Mouse (Mus musculus) forebrain, postnatal 0 days (tissue): Measurements from ENCODE around the gene Thy1. TPM values are rescaled to one million over a fixed set of nuclear protein-coding genes. Genes with fewer than 3 reads are reported as not detected.

ENCODE experiments used
- ATAC-seq: fragments of 200-750 bp; cut with Nextera tagmentation; 2 replicates; pipeline ENCODE4 v1.8.0; 2017; ENCODE audit warnings: mild to moderate bottlenecking, moderate library complexity
- DNase-seq: peaks from one replicate; pipeline ENCODE4 v3.0.0-alpha.2; 2015
- H3K27ac ChIP-seq: fragments of 300-500 bp; sonication (generic); 2 replicates; pipeline ENCODE4 v1.5.1; 2014; ENCODE audit warnings: low read depth, mild to moderate bottlenecking, antibody characterized with exemption, low read length, moderate library complexity, mixed read lengths
- H3K27me3 ChIP-seq: fragments of 300-500 bp; sonication (generic); 2 replicates; pipeline ENCODE4 v1.6.1; 2014; ENCODE audit warnings: mild to moderate bottlenecking, low read length, mixed read lengths; ENCODE audit not compliant: insufficient read depth
- H3K36me3 ChIP-seq: fragments of 300-500 bp; sonication (generic); 2 replicates; pipeline ENCODE4 v1.6.1; 2014; ENCODE audit warnings: mild to moderate bottlenecking, moderate library complexity; ENCODE audit not compliant: insufficient read depth
- H3K4me1 ChIP-seq: fragments of 300-500 bp; sonication (generic); 2 replicates; pipeline ENCODE4 v1.6.1; 2014; ENCODE audit warnings: antibody characterized with exemption; ENCODE audit not compliant: insufficient read depth
- H3K4me2 ChIP-seq: fragments of 300-500 bp; sonication (generic); 2 replicates; pipeline ENCODE4 v1.6.1; 2014; ENCODE audit warnings: low read depth, mild to moderate bottlenecking, moderate library complexity
- H3K4me3 ChIP-seq: fragments of 300-500 bp; sonication (generic); 2 replicates; pipeline ENCODE4 v1.5.1; 2014; ENCODE audit warnings: low read depth, low read length, mixed read lengths
- H3K9ac ChIP-seq: fragments of 300-500 bp; sonication (generic); 2 replicates; pipeline ENCODE4 v1.6.1; 2014; ENCODE audit warnings: mild to moderate bottlenecking
- H3K9me3 ChIP-seq: fragments of 300-500 bp; sonication (generic); 2 replicates; pipeline ENCODE4 v1.6.1; 2016; ENCODE audit warnings: low read length
- CTCF ChIP-seq: sonication (generic); IDR thresholded peaks from 2 replicates; pipeline ENCODE4 v1.5.1; 2016; ENCODE audit warnings: antibody characterized with exemption, control low read depth, low read depth
- WGBS: fragments of 180-500 bp; shearing (Covaris S2); extraction: QIAGEN DNeasy Blood & Tissue Kit; methylation state at CpG from one replicate; pipeline ENCODE4 v1.1.7; 2014; 5-methylcytosine and 5-hydroxymethylcytosine counted together
- polyA plus RNA-seq: library from polyadenylated mRNA; unstranded; fragments of >200 nt; fragmentation: Nextera tagmentation; extraction: Ambion mirVana; gene quantifications from 2 replicates; pipeline ENCODE4 v1.2.1, GENCODE M21; 2015
- total RNA-seq: library from RNA; depleted of rRNA; stranded (reverse); fragments of >200 nt; gene quantifications from 2 replicates; pipeline ENCODE4 v1.2.3, GENCODE M21; 2014

Thy1 gene
- total and polyA plus RNA-seq, 2 experiments from 2014 or later: 23.2 to 31.6 TPM

- no peak for TF ChIP-seq CTCF
- peak; percentile 72 for ATAC-seq
- Histone ChIP-seq H3K9me3 (no peaks in the 10 kb centered on the region), H3K36me3 (no peaks in the 10 kb centered on the region), H3K4me3 (no peak overlapping the region), H3K27ac (peak overlapping the region; percentile 72), H3K4me2 (peak overlapping the region; percentile 15; the same call in 1 of the 2 replicates), H3K9ac (0 out of 2 replicates have a peak overlapping the region, but pooled peaks have one; percentile 3), H3K27me3 (no peaks in the 10 kb centered on the region; the same call in 1 of the 2 replicates), H3K4me1 (no peaks in the 10 kb centered on the region)
- no peak for DNase-seq
- 14% methylated on average over 4 of the region's 4 CpGs for WGBS
These were observed 29.4 kb downstream of the Thy1 start for GRCm38 (mm10) chr9:44072599-44072915.

- H3K27ac ChIP-seq: 0 out of 2 replicates have a peak overlapping the region, but pooled peaks have one; percentile 15
- no peak overlapping the region for H3K4me3 ChIP-seq
- DNase-seq (no peak), ATAC-seq (no peak)
- H3K4me1 ChIP-seq: no peaks in the 10 kb centered on the region
- no peaks in the 10 kb centered on the region for H3K36me3 ChIP-seq
- peak overlapping the region; percentile 15; the same call in 1 of the 2 replicates for H3K4me2 ChIP-seq
- H3K27me3 ChIP-seq: no peaks in the 10 kb centered on the region; the same call in 1 of the 2 replicates
- no peaks in the 10 kb centered on the region for H3K9me3 ChIP-seq
- TF ChIP-seq CTCF: no peak
- peak overlapping the region; percentile 3; the same call in 1 of the 2 replicates for H3K9ac ChIP-seq
- 46% methylated on average over 5 of the region's 5 CpGs for WGBS
These were observed 29.9 kb downstream of the Thy1 start for GRCm38 (mm10) chr9:44073115-44073514.

- 52% methylated on average over 9 of the region's 9 CpGs for WGBS
- Histone ChIP-seq H3K4me2 (no peak overlapping the region), H3K4me1 (no peaks in the 10 kb centered on the region), H3K27ac (no peak overlapping the region), H3K4me3 (no peak overlapping the region), H3K27me3 (no peaks in the 10 kb centered on the region; the same call in 1 of the 2 replicates), H3K36me3 (no peaks in the 10 kb centered on the region), H3K9me3 (no peaks in the 10 kb centered on the region), H3K9ac (no peak overlapping the region)
- ATAC-seq: no peak
- peak; percentile 9; the same call in 1 of the 2 replicates for TF ChIP-seq CTCF
- no peak for DNase-seq
These were observed 31.5 kb downstream of the Thy1 start for GRCm38 (mm10) chr9:44074395-44075275.

- no peak overlapping the region for H3K27ac ChIP-seq
- H3K9me3 ChIP-seq: no peaks in the 10 kb centered on the region
- H3K4me2 ChIP-seq: no peak overlapping the region
- ATAC-seq (no peak), DNase-seq (no peak)
- no peak overlapping the region for H3K4me3 ChIP-seq
- H3K9ac ChIP-seq: no peak overlapping the region
- H3K4me1 ChIP-seq: no peaks in the 10 kb centered on the region
- TF ChIP-seq CTCF: no peak
- no peaks in the 10 kb centered on the region for H3K36me3 ChIP-seq
- 76% methylated on average over 24 of the region's 24 CpGs for WGBS
- H3K27me3 ChIP-seq: no peaks in the 10 kb centered on the region; the same call in 1 of the 2 replicates
These were observed 32.3 kb downstream of the Thy1 start for GRCm38 (mm10) chr9:44075276-44075995.

GRCm38 (mm10) chr9:44075996-44076763 lies 33.0 kb downstream of the Thy1 start:
- no peak for TF ChIP-seq CTCF
- no peak for DNase-seq
- whole genome bisulfite sequencing: 67% methylated on average over 16 of the region's 16 CpGs

GRCm38 (mm10) chr9:44076764-44077120 lies 33.6 kb downstream of the Thy1 start:
- Histone ChIP-seq H3K36me3 (no peaks in the 10 kb centered on the region), H3K4me1 (no peaks in the 10 kb centered on the region), H3K9ac (no peak overlapping the region), H3K27me3 (no peaks in the 10 kb centered on the region; the same call in 1 of the 2 replicates), H3K27ac (no peak overlapping the region), H3K4me2 (no peak overlapping the region), H3K9me3 (no peaks in the 10 kb centered on the region), H3K4me3 (no peak overlapping the region)
- WGBS: 16% methylated on average over 5 of the region's 5 CpGs
- DNase-seq (peak; percentile 58), ATAC-seq (no peak)
- peak; percentile 62 for TF ChIP-seq CTCF

More at GRCm38 (mm10) chr9:44075996-44076763, 33.0 kb downstream of the Thy1 start:
- Histone ChIP-seq H3K36me3 (no peaks in the 10 kb centered on the region), H3K9me3 (no peaks in the 10 kb centered on the region), H3K9ac (no peak overlapping the region), H3K27me3 (no peaks in the 10 kb centered on the region; the same call in 1 of the 2 replicates), H3K4me3 (no peak overlapping the region), H3K27ac (no peak overlapping the region), H3K4me1 (no peaks in the 10 kb centered on the region), H3K4me2 (no peak overlapping the region)
- no peak for ATAC-seq
